Mouse (Mus musculus) myocyte (in vitro differentiated cells): ENCODE results near the gene Lsm12.
"Not testable (repeated sequence)": the region's sequence is repeated elsewhere in the genome, so short reads cannot be mapped to it uniquely, and the experiment has no call there.

ENCODE experiments used
- CEBPB ChIP-seq: IDR thresholded peaks from 2 replicates; pipeline ENCODE4 v1.6.1; 2011; ENCODE audit warnings: mild to moderate bottlenecking, moderate library complexity; ENCODE audit not compliant: poor library complexity, insufficient read depth, severe bottlenecking
- E2F4 ChIP-seq: IDR thresholded peaks from one replicate; pipeline ENCODE4 v1.6.1; 2011; ENCODE audit warnings: mild to moderate bottlenecking, control low read depth, moderate library complexity; ENCODE audit not compliant: insufficient read depth
- MYOD1 ChIP-seq, 3 experiments: IDR thresholded peaks; one replicate each; pipeline ENCODE4 v1.6.1; 2011; ENCODE audit warnings: control low read depth in 2 of 3, low read depth in 2 of 3, mild to moderate bottlenecking in 2 of 3, moderate library complexity in 1 of 3; ENCODE audit not compliant: insufficient read length in 2 of 3, control insufficient read depth in 1 of 3
- MYOG ChIP-seq, 3 experiments: IDR thresholded peaks; one replicate each; pipeline ENCODE4 v1.6.1; 2011; ENCODE audit warnings: control low read depth in 2 of 3, low read depth in 2 of 3, mild to moderate bottlenecking in 2 of 3; ENCODE audit not compliant: insufficient read length in 2 of 3, control insufficient read depth in 1 of 3, insufficient read depth in 1 of 3
- POLR2A ChIP-seq: IDR thresholded peaks from one replicate; pipeline ENCODE4 v1.6.1; 2011; ENCODE audit warnings: low read depth, mild to moderate bottlenecking, control low read depth, moderate library complexity; ENCODE audit not compliant: insufficient read length
- POLR2AphosphoS2 ChIP-seq: IDR thresholded peaks from one replicate; pipeline ENCODE4 v1.6.1; 2011; ENCODE audit warnings: low read depth, control low read depth; ENCODE audit not compliant: insufficient read length
- TCF12 ChIP-seq: IDR thresholded peaks from one replicate; pipeline ENCODE4 v1.6.1; 2011; ENCODE audit warnings: mild to moderate bottlenecking, control low read depth; ENCODE audit not compliant: poor library complexity, insufficient read depth, severe bottlenecking
- TCF3 ChIP-seq: IDR thresholded peaks from one replicate; pipeline ENCODE4 v1.6.1; 2011; ENCODE audit warnings: low read depth, control low read depth; ENCODE audit not compliant: insufficient read length
- USF1 ChIP-seq: IDR thresholded peaks from one replicate; pipeline ENCODE4 v1.6.1; 2011; ENCODE audit warnings: low read depth, mild to moderate bottlenecking, control low read depth, moderate library complexity

DNA sequence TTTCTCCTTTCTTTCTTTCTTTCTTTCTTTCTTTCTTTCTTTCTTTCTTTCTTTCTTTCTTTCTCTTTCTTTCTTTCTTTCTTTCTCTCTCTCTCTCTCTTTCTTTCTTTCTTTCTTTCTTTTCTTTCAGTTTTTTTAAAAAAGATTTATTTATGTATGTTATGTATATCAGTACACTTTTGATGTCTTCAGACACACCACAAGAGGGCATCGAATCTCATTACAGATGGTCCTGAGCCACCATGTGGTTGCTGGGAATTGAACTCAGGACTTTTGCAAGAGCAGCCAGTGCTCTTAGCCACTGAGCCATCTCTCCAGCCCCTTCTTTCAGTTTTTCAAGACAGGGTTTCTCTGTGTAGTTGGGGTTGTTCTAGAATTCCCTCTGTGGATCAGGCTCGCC, 27.1 kb downstream of the Lsm12 start:
- not testable (repeated sequence) for TF ChIP-seq CEBPB; TCF3; TCF12; MYOD1 (IDR thresholded peaks at IDR 0.05; ENCODE audit: control insufficient read depth in 1 of 3, insufficient read length in 2 of 3, low read depth in 2 of 3); POLR2A; MYOG (IDR thresholded peaks at IDR 0.05; ENCODE audit: control insufficient read depth in 1 of 3, insufficient read depth in 1 of 3, insufficient read length in 2 of 3, low read depth in 2 of 3); USF1; E2F4; POLR2AphosphoS2
